ENCODE assay signal across 9 mouse cellular contexts in the genomic region with DNA sequence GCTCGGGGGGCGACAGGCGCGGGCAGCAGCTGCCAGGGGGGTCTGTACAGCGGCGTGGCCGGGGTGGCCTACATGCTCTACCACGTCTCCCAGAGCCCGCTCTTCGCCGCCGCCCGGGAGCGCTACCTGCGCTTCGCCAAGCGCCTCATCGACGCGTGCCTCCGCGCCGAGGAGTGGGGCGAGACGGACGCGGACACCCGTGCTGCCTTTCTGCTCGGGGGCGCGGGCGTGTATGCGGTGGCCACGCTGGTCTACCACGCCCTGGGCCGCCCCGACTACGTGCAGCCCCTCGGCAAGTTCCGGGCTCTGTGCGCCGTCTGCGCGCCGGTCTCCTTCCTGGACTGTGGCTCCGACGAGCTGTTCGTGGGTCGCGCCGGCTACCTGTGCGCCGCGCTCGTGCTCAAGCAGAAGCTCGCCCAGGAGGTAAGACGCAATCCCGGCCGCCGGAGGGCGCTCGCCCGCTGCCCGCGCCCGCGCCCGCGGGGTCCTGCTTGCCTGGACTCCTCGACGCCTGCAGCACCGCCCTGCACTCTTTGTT. TPM values are rescaled to one million over a fixed set of nuclear protein-coding genes. Genes with fewer than 3 reads are reported as not detected.
DNase-seq lines count a peak whose midpoint lies in the region; ATAC-seq lines count a peak whose summit lies in the region.
"Had no signal": no experiment of that assay in that cellular context is flagged by ENCODE, and none has a peak within 500 bp of the region (broad histone marks: within the 10 kb centered on the region; RNA-seq: fewer than 3 reads in every experiment).

No protein-coding gene starts in this region.

- peak overlapping the region; percentile 49 for H3K9ac ChIP-seq in forebrain, embryonic 12.5 days
- peak overlapping the region; percentile 46 for H3K9ac ChIP-seq in hindbrain, embryonic 15.5 days

- peak overlapping the region; percentile 62 for H3K4me2 ChIP-seq in forebrain, embryonic 12.5 days
- H3K4me2 ChIP-seq in hindbrain, embryonic 15.5 days, result peak overlapping the region; percentile 69

- intact Hi-C loops in heart, postnatal 25 days (cut with DNase I), result loop anchor here (1.0 kb wide), 1 partner anchor 21 kb away; no protein-coding TSS in a partner anchor

- peak overlapping the region; percentile 70 for H3K4me3 ChIP-seq in brown adipose tissue, adult 24 weeks (ENCODE audit: insufficient read depth, low read depth, low read length)
- H3K4me3 ChIP-seq in forebrain, embryonic 12.5 days (replicated peaks), result peak overlapping the region; percentile 45
- peak overlapping the region; percentile 53 for H3K4me3 ChIP-seq in hindbrain, embryonic 15.5 days

- H3K27me3 ChIP-seq in forebrain, embryonic 12.5 days, result peaks cover 13% of the 10 kb centered on the region
- no peaks in the 10 kb centered on the region for H3K27me3 ChIP-seq in hindbrain, embryonic 15.5 days

- WGBS in forebrain, embryonic 12.5 days, result 11% methylated on average over 70 of the region's 72 CpGs
- 16% methylated on average over 60 of the region's 72 CpGs for WGBS in hindbrain, embryonic 15.5 days

- H3K4me1 ChIP-seq in brown adipose tissue, adult 24 weeks (ENCODE audit: control insufficient read depth, insufficient read depth, insufficient read length, low read length), result peaks cover 3% of the 10 kb centered on the region
- 0 out of 2 replicates have a peak, but pooled peaks cover 2% of the 10 kb centered on the region for H3K4me1 ChIP-seq in forebrain, embryonic 12.5 days
- no peaks in the 10 kb centered on the region for H3K4me1 ChIP-seq in hindbrain, embryonic 15.5 days (replicated peaks)

- no peak overlapping the region for H3K27ac ChIP-seq in brown adipose tissue, adult 24 weeks (replicated peaks; ENCODE audit: low read depth, low read length)
- no peak overlapping the region for H3K27ac ChIP-seq in forebrain, embryonic 12.5 days
- H3K27ac ChIP-seq in hindbrain, embryonic 15.5 days (replicated peaks), result peak overlapping the region; percentile 48

- peak; percentile 82 for ATAC-seq in forebrain, embryonic 12.5 days (ENCODE audit: low FRiP score)
- ATAC-seq in hindbrain, embryonic 15.5 days (ENCODE audit: low FRiP score, low read depth), result peak; percentile 72

- no peaks in the 10 kb centered on the region for H3K36me3 ChIP-seq in forebrain, embryonic 12.5 days (replicated peaks)
- H3K36me3 ChIP-seq in hindbrain, embryonic 15.5 days, result no peaks in the 10 kb centered on the region

- no peaks in the 10 kb centered on the region for H3K9me3 ChIP-seq in forebrain, embryonic 12.5 days
- no peaks in the 10 kb centered on the region for H3K9me3 ChIP-seq in hindbrain, embryonic 15.5 days

- DNase-seq in heart, adult 11 months, result peak; percentile 91
- DNase-seq in heart, postnatal 25 days (ENCODE audit: low spot score), result no peak
- peak; percentile 55 for DNase-seq in liver
- peak; percentile 39 for DNase-seq in naive thymus-derived CD4-positive, alpha-beta T cell, adult 2 months (ENCODE audit: low read depth)
- peak; percentile 13 to 36 for DNase-seq in thymus, postnatal 36 days

RNA-seq across cellular contexts. Expression of a gene that starts 0.7 kb away (rescaled TPM):
- 1 to 10 TPM; 3.9 to 4.0 TPM for total RNA-seq in heart, postnatal 25 days (2021)
- 0.36 TPM in 1 of 2 replicates, not detected in the other for polyA plus RNA-seq in brown adipose tissue, adult 24 weeks (2012; ENCODE audit: insufficient read depth, insufficient read length, missing spikeins)
- 2.5 and 2.8 TPM in 2 replicates for polyA plus RNA-seq in forebrain, embryonic 12.5 days (2016; fragmentation: Nextera tagmentation; extraction: Ambion mirVana)
- polyA plus RNA-seq in hindbrain, embryonic 15.5 days (2015; fragmentation: Nextera tagmentation; extraction: Ambion mirVana), result 5.4 and 5.5 TPM in 2 replicates

RNA-seq across cellular contexts. Expression of a gene that starts 56.2 kb away (rescaled TPM):
- not detected for total RNA-seq in heart, postnatal 25 days (2021)
- not detected in 2 replicates for polyA plus RNA-seq in brown adipose tissue, adult 24 weeks (2012; ENCODE audit: insufficient read depth, insufficient read length, missing spikeins)
- 0.29 and 0.33 TPM in 2 replicates for polyA plus RNA-seq in forebrain, embryonic 12.5 days (2016; fragmentation: Nextera tagmentation; extraction: Ambion mirVana)
- polyA plus RNA-seq in hindbrain, embryonic 15.5 days (2015; fragmentation: Nextera tagmentation; extraction: Ambion mirVana), result 0.21 TPM in 1 of 2 replicates, not detected in the other
- total RNA-seq: layer of hippocampus, adult 8-10 months had no signal
